Mouse (Mus musculus): ENCODE results near the gene Adamts16. TPM values are rescaled to one million over a fixed set of nuclear protein-coding genes. Genes with fewer than 3 reads are reported as not detected.

Gene Adamts16
- polyA plus RNA-seq, 1 experiment from 2014 or later, result not detected

DNA sequence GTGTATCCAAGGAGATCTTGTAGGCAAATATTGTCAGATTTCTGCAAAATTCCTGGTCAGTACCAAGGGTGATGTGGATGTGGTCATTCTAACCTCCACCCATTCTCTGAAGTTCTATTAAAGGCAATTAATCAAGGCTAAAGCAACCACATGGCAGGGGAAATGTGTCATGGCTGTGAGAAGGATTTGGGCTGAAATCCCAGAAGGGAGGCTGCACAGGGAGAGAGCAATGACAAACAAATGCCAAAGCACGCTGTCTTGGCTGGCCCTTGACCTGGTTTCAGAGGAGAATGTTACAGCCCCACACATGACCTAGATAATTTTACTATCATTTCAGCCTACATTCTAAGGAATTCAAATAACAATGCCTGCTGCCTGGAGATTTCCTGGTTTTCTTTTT lies 52.6 kb downstream of the Adamts16 start:
- no peak for ATAC-seq
- Histone ChIP-seq H3K36me3 (no peaks in the 10 kb centered on the region), H3K9me3 (replicated peaks) (no peaks in the 10 kb centered on the region), H3K9ac (no peak overlapping the region), H3K4me3 (no peak overlapping the region), H3K4me1 (no peaks in the 10 kb centered on the region), H3K4me2 (no peak overlapping the region), H3K27ac (no peak overlapping the region), H3K27me3 (replicated peaks) (no peaks in the 10 kb centered on the region)
- WGBS (ENCODE audit: insufficient replicate concordance), result 65% methylated on average over 1 of the region's 1 CpGs

DNA sequence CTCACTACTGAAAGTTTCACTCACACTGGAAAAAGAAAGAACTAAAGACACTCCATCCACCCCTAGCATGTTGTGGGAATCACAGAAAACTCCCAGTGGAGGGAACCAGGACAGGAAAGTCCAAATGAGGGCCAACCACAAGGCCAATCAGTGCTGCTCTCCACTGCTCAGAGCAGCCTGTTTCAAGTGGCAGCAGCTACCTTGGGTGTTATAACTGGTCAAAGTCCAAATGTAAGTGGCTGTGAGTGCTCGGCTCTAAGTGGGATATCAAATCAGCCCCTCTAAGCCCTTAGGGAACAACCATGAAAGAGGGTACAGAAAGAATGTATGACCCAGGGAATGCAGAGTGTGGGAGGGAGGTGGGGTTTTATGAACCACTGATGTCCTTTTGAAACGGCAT lies 56.5 kb downstream of the Adamts16 start:
- Histone ChIP-seq H3K27me3 (replicated peaks) (no peaks in the 10 kb centered on the region), H3K4me2 (no peak overlapping the region), H3K4me1 (no peaks in the 10 kb centered on the region), H3K9me3 (replicated peaks) (no peaks in the 10 kb centered on the region), H3K36me3 (no peaks in the 10 kb centered on the region), H3K27ac (no peak overlapping the region), H3K9ac (no peak overlapping the region), H3K4me3 (no peak overlapping the region)
- WGBS (ENCODE audit: insufficient replicate concordance), result 70% methylated on average over 2 of the region's 2 CpGs
- no peak for ATAC-seq

DNA sequence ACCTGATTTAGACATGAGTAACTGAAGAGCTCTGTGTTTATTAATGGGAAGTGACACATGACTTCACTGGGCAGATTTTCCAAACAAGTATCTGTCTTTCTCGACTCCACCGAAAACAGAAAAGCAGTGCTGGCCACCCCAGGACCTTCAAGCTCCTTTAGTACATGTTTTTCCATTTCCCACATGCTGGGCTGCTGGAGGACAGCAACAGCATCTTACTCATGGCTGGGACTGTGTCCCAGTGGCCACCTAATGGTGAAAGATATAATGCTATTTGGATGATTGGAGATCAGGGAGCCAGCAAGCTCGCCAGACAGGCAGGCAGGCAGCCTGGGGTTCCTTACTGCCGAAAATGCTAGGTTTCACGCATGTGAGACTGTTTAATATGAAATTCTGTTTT lies 57.5 kb downstream of the Adamts16 start:
- no peaks in the 10 kb centered on the region for H3K27me3 ChIP-seq (replicated peaks)
- H3K36me3 ChIP-seq, result no peaks in the 10 kb centered on the region
- H3K9me3 ChIP-seq (replicated peaks), result no peaks in the 10 kb centered on the region
- H3K27ac ChIP-seq, result no peak overlapping the region
- H3K9ac ChIP-seq, result no peak overlapping the region
- ATAC-seq, result no peak
- H3K4me3 ChIP-seq, result no peak overlapping the region
- 66% methylated on average over 5 of the region's 5 CpGs for WGBS (ENCODE audit: insufficient replicate concordance)
- H3K4me1 ChIP-seq, result no peaks in the 10 kb centered on the region
- H3K4me2 ChIP-seq, result no peak overlapping the region

DNA sequence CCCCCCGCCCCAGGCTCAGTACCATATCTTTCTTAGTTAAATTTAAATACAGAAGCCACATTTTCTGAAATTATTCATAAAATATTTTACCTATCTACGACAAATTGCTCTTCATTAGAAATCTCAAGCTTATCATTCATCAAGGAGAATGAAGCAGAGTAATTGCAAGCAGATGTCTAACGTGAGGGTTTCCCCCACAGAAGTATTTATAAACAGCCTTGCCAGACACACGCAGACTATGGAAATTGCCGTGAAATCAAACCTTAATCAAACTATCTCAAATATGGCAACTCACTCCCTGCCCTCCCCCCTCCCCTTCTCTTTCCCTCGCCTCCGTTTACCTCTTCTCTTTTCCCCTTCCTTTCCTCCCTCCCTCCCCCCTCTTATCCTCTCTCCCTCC lies 61.8 kb downstream of the Adamts16 start:
- Histone ChIP-seq H3K27me3 (replicated peaks) (no peaks in the 10 kb centered on the region), H3K27ac (no peak overlapping the region), H3K4me2 (no peak overlapping the region), H3K9me3 (replicated peaks) (no peaks in the 10 kb centered on the region), H3K9ac (no peak overlapping the region), H3K36me3 (no peaks in the 10 kb centered on the region), H3K4me3 (no peak overlapping the region), H3K4me1 (no peaks in the 10 kb centered on the region)
- no peak for ATAC-seq
- WGBS (ENCODE audit: insufficient replicate concordance), result 52% methylated on average over 7 of the region's 7 CpGs

DNA sequence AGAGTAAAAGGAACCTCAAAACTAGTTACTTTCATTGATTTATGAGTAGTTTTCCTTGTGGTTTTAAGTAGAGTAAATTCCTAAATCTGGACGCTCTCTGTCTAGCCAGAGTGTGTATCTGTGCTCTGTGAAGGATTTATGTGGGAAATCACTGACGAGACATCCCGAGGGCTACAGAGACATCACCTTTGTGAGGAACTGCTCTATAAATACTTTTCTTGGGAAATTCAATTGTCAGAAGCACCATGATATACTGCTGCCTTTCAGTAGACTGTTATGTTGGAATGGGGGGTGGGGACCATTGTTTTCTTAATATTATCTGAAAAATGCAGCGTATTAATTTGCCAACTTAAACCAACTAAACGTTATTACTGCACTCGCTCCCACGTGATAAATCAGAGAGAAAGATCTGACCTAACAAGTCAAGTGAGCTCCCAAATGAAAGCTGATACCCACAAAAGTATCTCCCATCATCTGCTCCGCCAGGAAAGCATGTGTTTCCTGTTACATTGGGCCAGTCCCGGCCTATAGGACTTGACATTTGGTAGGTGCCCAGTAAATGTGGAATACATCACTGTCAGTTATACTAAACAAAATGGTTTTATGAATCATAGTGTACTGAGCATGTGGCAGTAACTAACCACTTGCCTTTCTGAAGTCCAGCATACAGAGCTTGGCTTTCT lies 62.6 kb downstream of the Adamts16 start:
- no peaks in the 10 kb centered on the region for H3K4me1 ChIP-seq
- H3K27me3 ChIP-seq (replicated peaks), result no peaks in the 10 kb centered on the region
- WGBS (ENCODE audit: insufficient replicate concordance), result 36% methylated on average over 9 of the region's 9 CpGs
- ATAC-seq, result no peak
- no peak overlapping the region for H3K4me3 ChIP-seq
- no peak overlapping the region for H3K4me2 ChIP-seq
- no peak overlapping the region for H3K27ac ChIP-seq
- H3K9ac ChIP-seq, result no peak overlapping the region
- H3K9me3 ChIP-seq (replicated peaks), result no peaks in the 10 kb centered on the region
- no peaks in the 10 kb centered on the region for H3K36me3 ChIP-seq

DNA sequence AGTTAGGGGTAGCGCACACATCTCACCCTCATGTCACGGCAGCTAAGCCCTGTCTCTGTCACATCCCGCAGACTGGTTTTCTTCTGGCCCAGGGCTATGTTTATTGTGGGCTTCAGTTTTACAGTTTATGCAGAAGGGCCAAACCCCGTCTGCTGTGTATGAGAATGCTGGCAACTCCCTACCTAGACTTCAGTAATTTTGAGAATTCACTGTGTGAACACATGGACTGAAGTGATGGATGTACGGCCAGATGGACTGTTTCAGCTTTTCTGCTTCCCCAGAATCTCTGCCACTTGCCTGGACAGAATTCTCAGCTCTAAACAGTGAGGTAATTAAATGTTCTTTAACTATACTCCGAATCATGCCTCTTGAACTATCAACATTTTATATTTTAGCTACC lies 70.5 kb downstream of the Adamts16 start:
- WGBS (ENCODE audit: insufficient replicate concordance), result 69% methylated on average over 6 of the region's 6 CpGs
- H3K4me3 ChIP-seq, result no peak overlapping the region
- H3K27me3 ChIP-seq (replicated peaks), result no peaks in the 10 kb centered on the region
- H3K4me2 ChIP-seq, result no peak overlapping the region
- H3K36me3 ChIP-seq, result no peaks in the 10 kb centered on the region
- no peak overlapping the region for H3K9ac ChIP-seq
- ATAC-seq, result no peak
- no peaks in the 10 kb centered on the region for H3K4me1 ChIP-seq
- no peak overlapping the region for H3K27ac ChIP-seq
- H3K9me3 ChIP-seq (replicated peaks), result no peaks in the 10 kb centered on the region

DNA sequence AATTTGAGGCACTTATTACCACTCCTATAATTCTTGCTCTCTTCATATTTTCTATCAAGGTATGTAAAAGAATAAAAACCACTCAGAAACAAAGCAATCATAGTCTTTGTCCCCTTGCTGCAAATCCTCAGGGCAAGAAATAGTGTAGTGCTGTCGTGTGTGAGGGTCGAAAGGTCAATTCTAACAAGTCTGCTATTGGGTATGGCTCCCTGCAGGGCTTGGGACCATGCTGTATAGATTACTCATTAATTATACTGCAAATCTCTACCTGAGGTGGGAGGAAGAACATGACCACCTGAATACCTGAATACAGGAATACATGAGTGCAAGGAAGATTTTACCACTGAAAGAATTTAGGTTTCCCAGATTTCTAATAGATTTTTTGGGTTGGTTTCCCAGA lies 72.5 kb downstream of the Adamts16 start:
- no peaks in the 10 kb centered on the region for H3K27me3 ChIP-seq (replicated peaks)
- H3K9ac ChIP-seq, result no peak overlapping the region
- H3K27ac ChIP-seq, result no peak overlapping the region
- H3K4me2 ChIP-seq, result no peak overlapping the region
- no peaks in the 10 kb centered on the region for H3K36me3 ChIP-seq
- ATAC-seq, result no peak
- no peaks in the 10 kb centered on the region for H3K4me1 ChIP-seq
- H3K9me3 ChIP-seq (replicated peaks), result no peaks in the 10 kb centered on the region
- 63% methylated on average over 2 of the region's 2 CpGs for WGBS (ENCODE audit: insufficient replicate concordance)
- H3K4me3 ChIP-seq, result no peak overlapping the region

DNA sequence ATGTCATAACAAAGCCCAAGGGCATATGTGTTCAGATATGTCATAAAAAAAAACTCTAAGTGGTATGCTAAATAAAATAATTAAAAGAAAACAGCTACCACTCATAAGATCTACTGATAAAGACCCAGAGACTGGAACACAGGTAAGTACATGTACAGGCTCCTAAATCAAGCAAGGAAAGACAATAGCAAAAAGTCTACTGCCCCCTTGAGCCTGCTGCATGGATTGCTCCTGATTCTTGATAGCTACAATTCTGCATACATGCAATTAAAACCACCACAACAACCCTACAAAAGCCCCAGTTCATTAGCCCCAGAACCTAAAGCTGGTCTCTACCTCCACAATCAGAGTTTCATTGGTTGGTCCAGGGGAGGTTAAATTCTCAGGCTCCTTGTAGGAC lies 74.1 kb downstream of the Adamts16 start:
- Histone ChIP-seq H3K27me3 (replicated peaks) (no peaks in the 10 kb centered on the region), H3K4me2 (no peak overlapping the region), H3K4me1 (no peaks in the 10 kb centered on the region), H3K9me3 (replicated peaks) (no peaks in the 10 kb centered on the region), H3K9ac (no peak overlapping the region), H3K4me3 (no peak overlapping the region), H3K27ac (no peak overlapping the region), H3K36me3 (no peaks in the 10 kb centered on the region)
- no peak for ATAC-seq

DNA sequence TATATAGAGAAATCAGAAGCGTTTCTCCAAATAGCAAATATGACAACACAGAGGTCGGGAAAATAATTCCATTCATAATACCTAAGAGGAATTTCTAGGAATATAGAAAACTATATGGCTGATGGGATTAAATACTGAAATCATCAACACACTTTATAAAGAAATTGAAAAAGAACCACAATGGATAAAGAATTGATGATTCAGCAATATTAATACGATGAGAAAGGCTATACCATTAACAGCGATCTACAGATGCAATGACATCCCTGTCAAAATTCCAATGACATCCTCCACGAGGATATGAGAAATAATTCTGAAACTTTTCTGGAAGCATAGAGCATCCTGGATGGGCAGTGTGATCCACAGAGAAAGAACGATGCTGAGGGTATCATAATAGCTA lies 76.9 kb downstream of the Adamts16 start:
- no peak overlapping the region for H3K4me3 ChIP-seq
- H3K4me2 ChIP-seq, result no peak overlapping the region
- H3K4me1 ChIP-seq, result no peaks in the 10 kb centered on the region
- H3K9me3 ChIP-seq (replicated peaks), result no peaks in the 10 kb centered on the region
- no peak for ATAC-seq
- no peaks in the 10 kb centered on the region for H3K36me3 ChIP-seq
- no peak overlapping the region for H3K27ac ChIP-seq
- no peaks in the 10 kb centered on the region for H3K27me3 ChIP-seq (replicated peaks)
- H3K9ac ChIP-seq, result no peak overlapping the region
- 68% methylated on average over 6 of the region's 6 CpGs for WGBS (ENCODE audit: insufficient replicate concordance)

DNA sequence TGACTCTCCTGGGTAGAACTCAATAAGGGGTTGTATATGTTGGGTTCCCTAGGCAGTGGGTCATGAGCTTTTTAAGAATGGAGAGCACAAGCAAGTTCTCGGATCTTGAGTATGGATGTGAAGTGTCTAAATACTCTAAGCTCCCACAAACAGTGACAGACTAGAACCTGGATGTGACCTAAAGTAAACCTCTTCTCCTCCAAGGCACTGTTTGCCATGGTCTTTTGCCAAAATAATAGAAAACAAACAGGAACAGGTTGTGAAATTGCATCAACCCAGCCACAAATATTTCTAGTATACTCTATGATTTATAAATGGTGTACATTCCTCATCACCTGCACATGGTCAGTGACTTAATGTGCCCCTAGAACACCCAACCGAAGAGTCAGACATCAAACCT lies 79.0 kb downstream of the Adamts16 start:
- 58% methylated on average over 2 of the region's 2 CpGs for WGBS (ENCODE audit: insufficient replicate concordance)
- Histone ChIP-seq H3K4me1 (no peaks in the 10 kb centered on the region), H3K36me3 (no peaks in the 10 kb centered on the region), H3K4me2 (no peak overlapping the region), H3K27me3 (replicated peaks) (no peaks in the 10 kb centered on the region), H3K4me3 (no peak overlapping the region), H3K27ac (no peak overlapping the region), H3K9me3 (replicated peaks) (no peaks in the 10 kb centered on the region), H3K9ac (no peak overlapping the region)
- ATAC-seq, result no peak

DNA sequence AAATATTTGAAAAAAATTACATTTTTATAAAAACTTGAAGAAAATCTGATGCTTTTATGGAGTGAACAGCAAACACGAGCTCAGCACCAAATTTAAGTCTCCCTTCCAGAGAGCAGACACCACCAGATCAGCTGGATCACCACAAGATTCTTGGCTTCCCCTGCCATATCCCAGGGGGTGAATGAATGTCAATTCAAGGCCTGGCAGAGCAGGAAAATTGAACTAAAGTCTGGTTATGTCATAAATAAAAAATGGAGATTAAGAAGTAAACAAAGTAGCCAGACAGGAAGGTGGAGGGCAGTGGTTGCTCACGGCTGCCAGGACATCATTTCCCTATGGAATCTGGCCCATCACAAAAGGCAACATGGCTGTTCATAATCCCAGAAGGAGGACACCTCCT lies 80.3 kb downstream of the Adamts16 start:
- WGBS (ENCODE audit: insufficient replicate concordance), result 49% methylated on average over 2 of the region's 2 CpGs
- Histone ChIP-seq H3K4me1 (no peaks in the 10 kb centered on the region), H3K4me3 (no peak overlapping the region), H3K4me2 (no peak overlapping the region), H3K27me3 (replicated peaks) (no peaks in the 10 kb centered on the region), H3K27ac (no peak overlapping the region), H3K9ac (no peak overlapping the region), H3K9me3 (replicated peaks) (no peaks in the 10 kb centered on the region), H3K36me3 (no peaks in the 10 kb centered on the region)
- ATAC-seq, result no peak

DNA sequence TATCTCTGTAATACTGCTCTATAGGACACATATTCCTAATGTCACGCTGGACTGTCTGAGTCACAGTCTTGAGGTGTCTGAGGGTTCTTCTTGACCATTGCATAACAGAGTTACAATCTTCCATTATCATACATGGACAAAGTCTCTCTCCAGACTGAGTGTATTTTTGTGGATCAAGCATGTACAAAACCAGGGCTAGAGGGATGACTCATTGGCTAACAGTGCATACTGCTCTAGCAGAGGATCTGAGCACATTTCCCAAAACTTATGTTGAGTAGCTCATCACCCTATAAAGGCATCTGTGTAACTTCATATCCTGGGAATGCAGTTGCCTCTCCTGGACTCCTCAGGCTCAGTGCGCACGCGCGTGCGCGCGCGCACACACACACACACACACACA lies 81.4 kb downstream of the Adamts16 start:
- WGBS (ENCODE audit: insufficient replicate concordance), result 82% methylated on average over 9 of the region's 9 CpGs
- no peaks in the 10 kb centered on the region for H3K27me3 ChIP-seq (replicated peaks)
- ATAC-seq, result no peak
- H3K4me1 ChIP-seq, result no peaks in the 10 kb centered on the region
- H3K27ac ChIP-seq, result no peak overlapping the region
- H3K4me3 ChIP-seq, result no peak overlapping the region
- no peaks in the 10 kb centered on the region for H3K36me3 ChIP-seq
- H3K9me3 ChIP-seq (replicated peaks), result no peaks in the 10 kb centered on the region
- H3K4me2 ChIP-seq, result no peak overlapping the region
- no peak overlapping the region for H3K9ac ChIP-seq

DNA sequence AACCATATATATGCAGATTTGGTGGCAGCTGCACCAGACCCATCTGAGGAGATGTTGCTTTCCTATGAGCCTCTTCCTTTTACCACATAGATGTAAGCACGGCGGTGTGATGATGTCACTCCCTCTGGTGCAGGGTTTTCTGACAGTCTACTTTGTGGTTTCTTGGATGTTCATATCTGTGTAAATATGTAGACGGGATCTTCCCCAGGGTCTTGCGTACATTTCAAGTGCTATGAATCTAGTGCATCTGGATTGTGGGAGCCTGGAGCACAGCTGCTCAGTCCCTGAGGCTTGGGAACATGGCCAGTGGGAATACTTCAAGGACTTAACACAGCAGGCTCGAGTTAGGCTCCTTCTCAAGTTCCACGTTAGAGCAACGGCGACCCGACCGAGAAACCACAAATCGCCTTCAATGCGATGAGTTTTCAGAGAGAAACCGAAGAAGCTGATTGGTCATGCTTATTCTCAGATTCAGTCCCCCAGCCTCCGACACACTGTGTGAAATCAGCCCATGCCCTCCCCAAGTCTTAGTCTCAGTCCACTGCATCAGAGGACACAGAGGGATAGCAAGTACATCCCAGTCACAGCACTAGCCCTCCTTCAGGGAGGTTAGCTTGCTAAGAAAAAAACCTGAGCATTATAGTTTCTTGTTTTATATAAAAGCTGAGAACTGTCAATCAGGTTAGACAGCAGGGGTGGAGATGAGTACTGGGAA lies 95.2 kb downstream of the Adamts16 start:
- no peak overlapping the region for H3K4me3 ChIP-seq
- no peaks in the 10 kb centered on the region for H3K9me3 ChIP-seq (replicated peaks)
- no peaks in the 10 kb centered on the region for H3K4me1 ChIP-seq
- H3K9ac ChIP-seq, result no peak overlapping the region
- H3K27me3 ChIP-seq (replicated peaks), result no peaks in the 10 kb centered on the region
- WGBS (ENCODE audit: insufficient replicate concordance), result 54% methylated on average over 14 of the region's 14 CpGs
- no peak overlapping the region for H3K4me2 ChIP-seq
- no peaks in the 10 kb centered on the region for H3K36me3 ChIP-seq
- no peak for ATAC-seq
- no peak overlapping the region for H3K27ac ChIP-seq

Data from liver, embryonic 12.5 days (tissue).